Mouse (Mus musculus): Measurements from ENCODE around the gene Commd8. TPM values are rescaled to one million over a fixed set of nuclear protein-coding genes. Genes with fewer than 3 reads are reported as not detected.
"Not testable (repeated sequence)": the region's sequence is repeated elsewhere in the genome, so short reads cannot be mapped to it uniquely, and the experiment has no call there.

The Commd8 gene
- total RNA-seq, 2 experiments from 2014 or later, result 42.0 to 43.7 TPM

DNA sequence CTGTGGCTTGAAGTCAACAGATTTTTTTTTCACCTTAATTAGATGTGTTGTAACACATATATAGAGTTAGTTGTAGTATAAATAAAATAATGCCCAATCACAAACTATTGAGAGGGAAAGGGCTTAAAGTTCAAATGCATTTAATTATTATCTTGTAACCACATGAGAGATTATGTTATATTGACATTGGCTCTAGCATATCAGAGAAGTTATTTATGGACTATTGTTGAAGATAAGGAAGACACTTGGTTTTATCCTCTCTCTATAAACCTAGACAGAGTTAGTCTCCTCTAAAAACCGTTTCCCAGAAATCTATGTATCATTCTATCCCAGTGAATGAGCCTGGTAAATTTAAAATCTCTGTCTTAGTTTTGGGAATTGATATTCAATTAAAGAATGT, 5.5 kb upstream of the Commd8 start:
- intact Hi-C loops (cut with DNase I), result no loop called here

GRCm38 (mm10) chr5:72172675-72173074, 4.7 kb upstream of the Commd8 start:
- intact Hi-C loops (cut with DNase I), result loop anchor here (1.0 kb wide), 1 partner anchor 97 kb away; no protein-coding TSS in a partner anchor
- DNase-seq (ENCODE audit: low spot score), result no peak

More for the DNA sequence above, 5.5 kb upstream of the Commd8 start:
- DNase-seq (ENCODE audit: low spot score), result no peak

DNA sequence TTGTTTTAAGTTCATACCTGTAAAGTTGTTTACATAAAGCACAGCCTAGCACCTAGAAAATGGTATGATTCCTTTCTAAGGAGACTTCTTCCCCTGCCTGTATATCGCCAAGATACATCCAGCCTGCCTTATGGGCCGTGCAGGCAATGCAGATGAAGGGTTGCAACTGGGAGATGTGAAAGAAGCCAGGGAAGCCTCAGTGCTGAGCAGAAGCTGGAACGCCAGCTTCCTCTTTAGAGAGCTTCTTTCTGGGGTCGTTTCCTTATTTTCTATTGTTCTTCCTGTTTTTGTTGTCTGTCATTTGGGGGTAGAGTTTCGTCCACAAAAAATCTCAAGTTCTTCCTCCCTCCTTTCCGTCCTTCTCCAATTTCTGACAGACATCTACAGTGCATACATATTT, 2.1 kb upstream of the Commd8 start:
- intact Hi-C loops (cut with DNase I), result no loop called here
- DNase-seq (ENCODE audit: low spot score), result no peak

DNA sequence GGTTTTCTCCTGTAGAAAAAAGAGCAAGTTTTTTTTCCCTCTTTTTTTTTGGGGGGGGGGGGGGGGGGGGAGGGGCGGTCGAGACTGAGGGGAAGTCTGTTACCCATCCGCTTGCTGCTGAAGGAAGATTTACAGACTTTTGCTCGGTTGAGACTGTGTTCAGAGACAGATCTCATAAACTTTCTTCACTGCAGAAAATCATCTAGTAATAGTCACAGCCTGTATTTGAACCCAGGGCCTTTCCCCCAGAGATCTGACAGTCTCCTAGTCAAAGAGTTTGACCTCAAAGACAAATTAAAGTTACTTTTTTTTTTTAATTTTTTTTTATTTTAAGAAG, 264 bp upstream of the Commd8 start:
- DNase-seq (ENCODE audit: low spot score), result no peak
- intact Hi-C loops (cut with DNase I), result no loop called here

DNA sequence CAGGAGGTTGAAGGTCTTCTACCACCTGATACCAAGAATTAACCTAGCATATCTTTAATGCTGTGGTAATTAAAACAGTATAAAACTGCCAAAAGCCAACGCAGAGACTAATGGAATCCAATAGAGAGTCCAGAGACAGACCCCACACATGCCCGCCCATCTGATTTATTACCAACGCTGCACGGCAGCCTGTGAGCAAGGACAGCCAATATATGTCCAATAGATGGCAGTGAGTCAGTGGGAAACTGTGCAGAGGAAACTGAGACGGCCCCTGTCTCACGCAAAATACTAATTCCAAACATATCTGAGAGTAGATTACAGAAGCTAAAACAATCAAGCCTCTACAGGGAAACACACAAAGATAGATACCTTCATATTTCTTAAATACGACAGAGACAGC, 3.6 kb downstream of the Commd8 start:
- no peak for DNase-seq (ENCODE audit: low spot score)
- intact Hi-C loops (cut with DNase I), result no loop called here

DNA sequence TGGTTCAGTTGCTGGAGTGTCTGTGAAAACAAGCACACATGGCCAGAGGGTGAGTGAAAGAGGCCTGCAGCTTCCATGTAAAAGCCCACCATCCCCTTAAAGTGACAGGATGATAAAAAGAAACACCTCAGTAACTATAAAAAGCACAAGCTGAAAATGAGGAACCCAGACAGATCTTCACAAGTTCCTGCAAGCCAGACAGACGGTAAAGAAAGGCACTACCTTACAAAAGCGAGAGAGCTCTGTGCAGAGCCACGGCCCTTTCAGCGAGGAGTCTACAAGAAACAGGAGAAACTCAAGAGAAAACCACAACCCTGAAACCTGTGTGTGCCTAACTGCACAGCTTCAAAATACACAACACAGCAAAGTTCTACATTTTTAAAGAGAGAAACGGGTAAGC, 5.1 kb downstream of the Commd8 start:
- DNase-seq (ENCODE audit: low spot score), result no peak
- intact Hi-C loops (cut with DNase I), result no loop called here

DNA sequence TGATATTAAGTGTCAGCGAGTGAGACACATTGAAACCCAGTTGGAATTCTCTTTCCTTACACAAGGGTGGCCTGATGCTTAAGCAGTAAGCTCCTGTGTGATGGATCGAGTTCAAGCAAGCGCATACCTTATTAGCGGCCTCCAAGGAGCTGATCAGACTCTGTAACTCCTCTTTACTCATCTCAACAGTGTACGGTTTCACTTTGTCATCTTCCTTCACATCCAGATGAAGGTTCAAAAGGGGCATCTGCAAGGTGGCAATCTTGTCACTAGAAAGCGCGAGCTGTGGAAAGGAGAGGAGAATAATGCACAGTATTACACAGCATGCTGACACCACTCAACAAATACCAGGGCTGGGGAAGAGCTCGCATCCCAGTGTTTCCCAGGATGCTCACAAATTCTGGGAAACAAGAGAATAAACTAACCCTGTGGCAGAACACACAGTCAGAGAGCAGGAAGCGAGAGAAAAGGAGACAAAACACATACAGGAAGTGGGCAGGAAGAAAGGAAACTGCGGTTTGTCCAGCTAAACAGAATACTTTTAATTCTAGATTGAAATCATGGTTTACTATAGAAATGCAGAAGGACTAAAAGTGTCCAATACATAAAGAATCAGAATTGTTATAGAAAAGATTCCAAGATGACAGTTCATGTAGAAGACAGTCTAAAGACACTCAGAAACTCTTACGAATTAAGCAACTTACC, 7.1 kb downstream of the Commd8 start:
- intact Hi-C loops (cut with DNase I), result no loop called here
- no peak for DNase-seq (ENCODE audit: low spot score)

GRCm38 (mm10) chr5:72159537-72159936, 8.5 kb downstream of the Commd8 start:
- intact Hi-C loops (cut with DNase I), result no loop called here
- no peak for DNase-seq (ENCODE audit: low spot score)

DNA sequence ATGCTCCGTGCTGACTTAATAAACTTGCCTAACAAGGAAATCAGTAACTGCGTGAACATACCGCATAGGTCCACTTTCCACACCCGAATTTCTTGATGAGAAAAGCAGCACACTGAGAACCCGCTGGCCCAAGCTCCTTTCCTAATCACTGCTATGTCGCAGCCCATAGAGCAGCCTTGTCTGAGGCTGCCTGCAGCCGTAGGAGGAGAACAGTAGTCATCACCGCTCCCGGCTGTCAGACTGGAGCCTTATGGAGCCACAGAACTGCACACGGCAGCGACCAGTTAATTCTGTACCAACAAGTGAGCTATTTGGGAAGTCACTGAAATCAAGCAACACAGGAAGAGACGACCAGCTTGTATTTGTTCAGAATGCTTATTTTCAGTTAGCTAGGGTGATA, 9.3 kb downstream of the Commd8 start:
- intact Hi-C loops (cut with DNase I), result no loop called here
- DNase-seq (ENCODE audit: low spot score), result no peak

- intact Hi-C loops (cut with DNase I), result no loop called here
- no peak for DNase-seq (ENCODE audit: low spot score)
Observed at GRCm38 (mm10) chr5:72156598-72156997, 11.4 kb downstream of the Commd8 start.

- intact Hi-C loops (cut with DNase I); DNase-seq (ENCODE audit: low spot score): not testable (repeated sequence)
Observed at GRCm38 (mm10) chr5:72155686-72156085, 12.3 kb downstream of the Commd8 start.

DNA sequence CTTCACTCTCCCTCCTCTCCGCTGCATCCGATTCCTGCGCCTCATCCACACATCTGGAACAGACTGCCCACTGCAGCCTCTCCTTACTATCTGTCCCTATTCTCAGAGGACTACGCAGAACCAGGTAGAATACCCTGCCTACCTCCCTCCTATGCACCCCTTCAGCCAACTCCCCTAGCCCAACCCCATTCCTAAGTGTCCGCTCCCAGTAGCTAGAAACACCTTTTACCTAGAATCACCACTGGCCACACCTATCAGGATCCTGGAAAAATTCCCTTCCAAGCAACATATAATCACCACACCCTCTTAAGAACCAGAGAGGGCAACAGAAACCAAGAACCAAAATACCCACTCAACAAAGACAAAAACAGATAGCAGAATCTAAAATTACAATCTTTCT, 17.1 kb downstream of the Commd8 start:
- DNase-seq (ENCODE audit: low spot score), result no peak
- intact Hi-C loops (cut with DNase I), result no loop called here

- intact Hi-C loops (cut with DNase I), result no loop called here
- no peak for DNase-seq (ENCODE audit: low spot score)
Observed at GRCm38 (mm10) chr5:72148679-72149078, 19.3 kb downstream of the Commd8 start.

- no peak for DNase-seq (ENCODE audit: low spot score)
Observed at GRCm38 (mm10) chr5:72139619-72140018, 28.4 kb downstream of the Commd8 start.

DNA sequence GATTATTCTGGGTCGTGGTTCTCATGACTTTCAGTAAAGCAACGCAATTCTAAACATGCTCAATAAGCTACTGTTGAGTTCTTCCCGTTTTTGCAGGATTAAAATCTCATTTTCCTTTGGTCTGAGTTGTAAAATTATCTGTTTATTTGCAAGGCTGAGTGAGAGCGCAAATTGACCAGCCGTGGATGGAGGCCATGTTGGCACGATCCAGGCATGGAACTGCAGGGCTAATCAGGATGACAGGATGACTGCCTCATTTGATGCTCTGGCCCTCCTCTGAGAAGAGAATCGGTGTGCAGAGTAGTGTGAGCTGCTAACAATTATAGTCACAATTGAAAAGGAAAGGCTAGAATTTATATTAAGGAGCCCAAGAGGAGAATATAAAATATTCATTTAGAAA, 29.7 kb downstream of the Commd8 start:
- intact Hi-C loops (cut with DNase I), result no loop called here
- no peak for DNase-seq (ENCODE audit: low spot score)

More at GRCm38 (mm10) chr5:72139619-72140018, 28.4 kb downstream of the Commd8 start:
- intact Hi-C loops (cut with DNase I), result no loop called here

DNA sequence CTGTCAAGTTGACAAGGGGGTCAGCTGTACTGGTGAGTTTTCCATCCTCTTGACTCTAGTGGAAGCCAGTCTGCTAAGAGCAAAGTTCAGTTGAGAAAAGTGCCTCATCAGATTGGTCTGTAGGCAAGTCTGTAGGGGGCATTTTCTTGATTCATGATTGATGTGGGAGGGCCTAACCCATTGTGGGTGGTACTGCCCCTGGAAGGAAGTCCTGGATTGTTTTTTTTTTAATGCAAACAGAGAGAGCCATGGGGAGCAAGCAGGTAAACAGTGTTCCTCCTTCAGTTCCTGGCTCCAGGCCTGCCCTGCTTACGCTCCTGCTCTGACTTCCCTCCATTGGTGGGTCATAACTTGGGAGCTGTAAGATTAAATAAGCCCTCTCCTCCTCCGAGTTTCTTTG, 34.1 kb downstream of the Commd8 start:
- no peak for DNase-seq (ENCODE audit: low spot score)
- intact Hi-C loops (cut with DNase I), result no loop called here

DNA sequence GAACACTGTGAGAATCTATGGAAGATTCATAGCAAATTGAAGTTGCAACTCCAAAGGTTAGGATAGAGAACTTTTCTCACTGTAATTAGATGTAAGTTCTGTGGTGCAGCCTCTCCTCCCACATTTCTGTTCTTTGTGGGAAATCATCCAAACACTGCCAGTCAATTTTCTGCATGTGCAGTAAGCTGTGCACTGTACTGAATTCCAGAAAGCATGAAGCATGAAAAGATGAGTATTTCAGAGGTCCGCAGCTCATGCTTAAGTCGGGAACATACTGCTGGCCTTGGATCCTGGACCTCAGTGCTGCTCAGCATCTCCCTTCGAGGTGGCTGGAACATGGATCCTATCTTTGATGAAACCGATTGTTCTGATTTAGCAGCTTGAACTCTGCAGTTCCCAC, 41.3 kb downstream of the Commd8 start:
- no peak for DNase-seq (ENCODE audit: low spot score)
- intact Hi-C loops (cut with DNase I), result no loop called here

DNA sequence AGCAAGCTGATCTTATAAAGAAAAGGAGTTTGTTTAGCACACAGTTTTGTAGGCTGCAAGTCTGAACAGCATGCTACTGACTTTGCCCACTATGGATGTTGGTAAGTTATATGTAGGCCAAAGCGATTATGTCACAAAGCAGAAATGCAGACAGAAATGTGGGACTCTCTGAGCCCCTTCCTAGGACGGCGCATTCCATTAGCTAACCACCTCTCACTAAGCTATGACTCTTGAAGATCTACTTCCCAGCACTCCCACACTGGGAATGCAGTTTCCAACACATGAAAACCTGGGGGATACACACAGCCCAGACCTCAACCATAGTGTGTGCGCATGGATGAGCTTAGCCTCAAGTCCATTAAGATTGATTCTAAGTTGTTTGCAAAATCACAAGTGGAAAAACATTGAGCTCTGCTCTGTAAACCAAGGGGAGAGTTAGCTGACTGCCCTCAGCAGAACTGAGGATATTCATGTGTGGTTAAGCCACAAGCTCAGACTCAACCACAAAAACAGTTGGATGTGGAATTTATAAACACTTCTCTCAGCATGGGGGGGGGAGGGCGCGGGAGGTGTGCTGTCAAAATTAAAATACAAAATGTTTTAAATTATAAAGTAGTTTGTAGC, 45.5 kb downstream of the Commd8 start:
- intact Hi-C loops (cut with DNase I), result no loop called here

More for the DNA sequence above, 45.5 kb downstream of the Commd8 start:
- DNase-seq (ENCODE audit: low spot score), result no peak
